Mouse (Mus musculus): Measurements from ENCODE around the gene 1700001C02Rik.

Gene 1700001C02Rik

GRCm38 (mm10) chr5:30494606-30495005 is 28.8 kb downstream of the 1700001C02Rik start:
- no peak for DNase-seq (ENCODE audit: low spot score in 2 of 2)

GRCm38 (mm10) chr5:30495288-30495687 is 29.4 kb downstream of the 1700001C02Rik start:
- no peak for DNase-seq (ENCODE audit: low spot score in 2 of 2)

- no peak for DNase-seq (ENCODE audit: low spot score in 2 of 2)
Observed at GRCm38 (mm10) chr5:30496821-30497220, 31.0 kb downstream of the 1700001C02Rik start.

GRCm38 (mm10) chr5:30497299-30497698 is 31.5 kb downstream of the 1700001C02Rik start:
- no peak for DNase-seq (ENCODE audit: low spot score in 2 of 2)

- DNase-seq (ENCODE audit: low spot score in 2 of 2), result no peak
Observed at GRCm38 (mm10) chr5:30513111-30513510, 47.3 kb downstream of the 1700001C02Rik start.

- DNase-seq (ENCODE audit: low spot score in 2 of 2), result peak in 1 of 2 experiments; percentile 47
Observed at GRCm38 (mm10) chr5:30516376-30516775, 50.5 kb downstream of the 1700001C02Rik start.

GRCm38 (mm10) chr5:30518108-30518507 is 52.3 kb downstream of the 1700001C02Rik start:
- DNase-seq (ENCODE audit: low spot score in 2 of 2), result no peak

- DNase-seq (ENCODE audit: low spot score in 2 of 2), result no peak
Observed at GRCm38 (mm10) chr5:30518547-30518946, 52.7 kb downstream of the 1700001C02Rik start.

GRCm38 (mm10) chr5:30519494-30519893 is 53.6 kb downstream of the 1700001C02Rik start:
- DNase-seq (ENCODE audit: low spot score in 2 of 2), result no peak

GRCm38 (mm10) chr5:30520214-30520732 is 54.4 kb downstream of the 1700001C02Rik start:
- no peak for DNase-seq (ENCODE audit: low spot score in 2 of 2)

- DNase-seq (ENCODE audit: low spot score in 2 of 2), result no peak
Observed at GRCm38 (mm10) chr5:30522406-30522805, 56.6 kb downstream of the 1700001C02Rik start.

GRCm38 (mm10) chr5:30523131-30523530 is 57.3 kb downstream of the 1700001C02Rik start:
- no peak for DNase-seq (ENCODE audit: low spot score in 2 of 2)

GRCm38 (mm10) chr5:30524213-30524612 is 58.4 kb downstream of the 1700001C02Rik start:
- no peak for DNase-seq (ENCODE audit: low spot score in 2 of 2)

GRCm38 (mm10) chr5:30525920-30526836 is 60.3 kb downstream of the 1700001C02Rik start:
- DNase-seq (ENCODE audit: low spot score in 2 of 2), result no peak

- no peak for DNase-seq (ENCODE audit: low spot score in 2 of 2)
Observed at GRCm38 (mm10) chr5:30527129-30527528, 61.3 kb downstream of the 1700001C02Rik start.

- DNase-seq (ENCODE audit: low spot score in 2 of 2), result no peak
Observed at GRCm38 (mm10) chr5:30528906-30529305, 63.1 kb downstream of the 1700001C02Rik start.
